Mouse (Mus musculus) right cerebral cortex, postnatal 36 days (tissue): ENCODE measurements at regions not wholly inside any gene's neighbourhood (a gene's known extent, or its start where the extent isn't known, plus 50 kb on each side); places are given as distances from the start of the nearest gene placed in this dataset.

Experiments used
- DNase-seq, 2 experiments: peaks; one replicate each; pipeline ENCODE4 v3.0.0; 2022; ENCODE audit warnings: low spot score in 2 of 2, mixed read lengths in 1 of 2

DNA sequence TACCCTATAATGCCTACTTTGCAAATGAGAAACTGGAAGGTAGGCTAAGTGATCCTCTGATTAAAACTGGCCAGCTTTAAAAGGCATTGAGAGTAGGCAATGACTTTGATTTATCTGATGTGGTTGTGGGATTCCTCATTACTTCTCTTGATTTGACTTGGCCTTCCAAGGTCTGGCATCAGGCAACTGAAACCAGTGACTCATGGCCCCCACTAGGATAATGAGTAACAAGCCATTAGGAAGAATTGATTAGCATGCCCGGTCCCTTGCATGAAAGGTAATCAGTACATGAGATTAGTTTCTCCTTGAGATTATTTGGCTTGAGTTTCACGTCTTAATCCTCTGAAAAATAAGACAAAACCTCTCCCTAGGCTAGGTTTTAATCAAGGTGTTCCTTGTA is 56.8 kb upstream of the Magi1 start:
- DNase-seq: no peak

DNA sequence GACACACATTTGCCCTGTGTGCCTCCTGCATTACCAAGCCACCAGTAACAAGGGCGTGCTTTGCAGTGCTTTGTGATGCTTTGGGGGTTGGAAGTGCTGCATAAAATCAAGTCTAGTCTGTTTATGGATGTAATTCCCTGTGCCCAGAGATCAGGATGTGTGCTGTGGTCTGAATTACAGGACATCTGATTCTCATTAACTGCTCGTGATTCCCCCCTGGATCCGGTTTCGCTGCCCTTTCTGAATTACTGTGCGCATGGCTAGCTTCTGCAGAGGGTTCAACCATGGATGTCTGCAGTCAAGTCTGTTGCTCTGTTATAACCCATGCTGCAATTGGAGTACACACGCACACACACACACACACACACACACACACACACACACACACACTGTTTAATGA is 52.5 kb upstream of the Magi1 start:
- DNase-seq: no peak
